Mouse (Mus musculus) adrenal gland, adult (tissue): ENCODE data around the gene Pax5.

Source experiments
- DNase-seq, 2 experiments: peaks; one replicate each; pipeline ENCODE4 v3.0.0; 2022 to 2023; ENCODE audit warnings: low spot score in 1 of 2; ENCODE audit not compliant: inconsistent age in 2 of 2

The Pax5 gene

GRCm38 (mm10) chr4:44488702-44489101, 221.6 kb downstream of the Pax5 start:
- DNase-seq = no peak

GRCm38 (mm10) chr4:44488219-44488618, 222.1 kb downstream of the Pax5 start:
- peak; percentile 13 to 52 for DNase-seq

GRCm38 (mm10) chr4:44482851-44483250, 227.4 kb downstream of the Pax5 start:
- DNase-seq = peak; percentile 54 to 72

GRCm38 (mm10) chr4:44479755-44480154, 230.5 kb downstream of the Pax5 start:
- DNase-seq = no peak
